Mouse (Mus musculus) stomach, postnatal 0 days (tissue): ENCODE data around the gene Hs6st1.

ENCODE experiments used
- CTCF ChIP-seq: IDR thresholded peaks from 2 replicates; pipeline ENCODE4 v1.5.1; 2016; ENCODE audit warnings: antibody characterized with exemption, low read depth, mild to moderate bottlenecking, moderate library complexity
- EP300 ChIP-seq: optimal IDR thresholded peaks from 2 replicates; pipeline ENCODE3; 2016; ENCODE audit warnings: antibody characterized with exemption

DNA sequence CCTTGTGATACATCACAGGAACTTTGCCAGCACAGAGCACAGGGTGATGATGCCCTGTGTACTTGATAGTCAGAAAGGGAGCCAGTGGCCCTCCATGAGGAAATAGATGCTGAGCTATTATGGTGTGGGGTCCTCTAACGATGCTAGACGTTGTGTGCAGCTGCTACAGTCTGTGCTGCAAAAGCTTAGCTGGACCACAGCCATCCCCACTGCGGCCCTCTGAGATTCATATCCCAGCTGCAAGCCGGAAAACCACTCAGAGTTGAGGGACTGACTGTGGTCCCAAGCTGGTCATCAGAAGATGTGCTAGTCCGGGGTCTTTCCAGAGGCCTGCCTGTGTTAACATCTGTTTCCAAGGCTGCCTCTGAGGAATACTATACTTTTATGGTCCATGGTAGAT is 12.8 kb downstream of the Hs6st1 start:
- TF ChIP-seq CTCF (no peak), EP300 (no peak)
